Mouse (Mus musculus) limb, embryonic 11.5 days (tissue): Measurements from ENCODE around the gene Scaf11. TPM values are rescaled to one million over a fixed set of nuclear protein-coding genes. Genes with fewer than 3 reads are reported as not detected.
"Not testable (repeated sequence)": the region's sequence is repeated elsewhere in the genome, so short reads cannot be mapped to it uniquely, and the experiment has no call there.

Source experiments
- ATAC-seq: fragments of 200-750 bp; cut with Nextera tagmentation; 2 replicates; pipeline ENCODE4 v1.8.0; 2017; ENCODE audit warnings: low read depth; ENCODE audit not compliant: insufficient number of reproducible peaks, low FRiP score, low TSS enrichment
- DNase-seq: peaks from one replicate; pipeline ENCODE4 v3.0.0-alpha.2; 2015; ENCODE audit warnings: low spot score
- H3K27ac ChIP-seq: fragments of 300-500 bp; sonication (generic); replicated peaks from 2 replicates; pipeline ENCODE4 v1.5.1; 2014; ENCODE audit warnings: low read depth, mild to moderate bottlenecking, low read length
- H3K27me3 ChIP-seq: fragments of 300-500 bp; sonication (generic); 2 replicates; pipeline ENCODE4 v1.6.1; 2014; ENCODE audit warnings: mild to moderate bottlenecking, low read length, mixed read lengths; ENCODE audit not compliant: control insufficient read depth, insufficient read depth
- H3K36me3 ChIP-seq: fragments of 300-500 bp; sonication (generic); 2 replicates; pipeline ENCODE4 v1.6.1; 2014; ENCODE audit warnings: mild to moderate bottlenecking, low read length, moderate library complexity, mixed read lengths; ENCODE audit not compliant: control insufficient read depth, insufficient read depth
- H3K4me1 ChIP-seq: fragments of 300-500 bp; sonication (generic); 2 replicates; pipeline ENCODE4 v1.6.1; 2014; ENCODE audit warnings: low read length, mixed read lengths; ENCODE audit not compliant: control insufficient read depth, insufficient read depth
- H3K4me2 ChIP-seq: fragments of 300-500 bp; sonication (generic); 2 replicates; pipeline ENCODE4 v1.6.1; 2014; ENCODE audit warnings: low read depth, mild to moderate bottlenecking, moderate library complexity; ENCODE audit not compliant: severe bottlenecking
- H3K4me3 ChIP-seq: fragments of 300-500 bp; sonication (generic); 2 replicates; pipeline ENCODE4 v1.5.1; 2014; ENCODE audit warnings: low read depth, low read length
- H3K9ac ChIP-seq: fragments of 300-500 bp; sonication (generic); 2 replicates; pipeline ENCODE4 v1.6.1; 2014; ENCODE audit warnings: mild to moderate bottlenecking, low read length
- H3K9me3 ChIP-seq: fragments of 300-500 bp; sonication (generic); 2 replicates; pipeline ENCODE4 v1.6.1; 2016; ENCODE audit warnings: low read length; ENCODE audit not compliant: control insufficient read depth
- WGBS: fragments of 180-500 bp; shearing (Covaris S2); extraction: QIAGEN DNeasy Blood & Tissue Kit; methylation state at CpG from one replicate; pipeline ENCODE4 v1.1.7; 2014; 5-methylcytosine and 5-hydroxymethylcytosine counted together
- polyA plus RNA-seq: library from polyadenylated mRNA; unstranded; fragments of >200 nt; fragmentation: Nextera tagmentation; extraction: Ambion mirVana; gene quantifications from 2 replicates; pipeline ENCODE4 v1.2.1, GENCODE M21; 2014

Gene Scaf11
- polyA plus RNA-seq, 1 experiment from 2014 or later: 138 TPM

- Histone ChIP-seq H3K4me3 (no peak overlapping the region), H3K4me1 (no peaks in the 10 kb centered on the region), H3K4me2 (no peak overlapping the region), H3K9ac (no peak overlapping the region), H3K27me3 (no peaks in the 10 kb centered on the region), H3K36me3 (peaks cover 7% of the 10 kb centered on the region; the same call in 1 of the 2 replicates), H3K9me3 (no peaks in the 10 kb centered on the region), H3K27ac (no peak overlapping the region)
- WGBS: 87% methylated on average over 10 of the region's 10 CpGs
- ATAC-seq: no peak
- DNase-seq: peak; percentile 7
Measured at GRCm38 (mm10) chr15:96446785-96447184, 13.9 kb downstream of the Scaf11 start.

GRCm38 (mm10) chr15:96441480-96441879, 19.2 kb downstream of the Scaf11 start:
- H3K4me1 ChIP-seq, H3K9ac ChIP-seq, H3K9me3 ChIP-seq, ATAC-seq, H3K27ac ChIP-seq, H3K27me3 ChIP-seq, H3K36me3 ChIP-seq, H3K4me3 ChIP-seq, H3K4me2 ChIP-seq: not testable (repeated sequence)
- peak; percentile 12 for DNase-seq
- 69% methylated on average over 4 of the region's 6 CpGs for WGBS

- H3K27ac ChIP-seq: no peak overlapping the region
- H3K36me3 ChIP-seq: peaks cover 24% of the 10 kb centered on the region
- H3K27me3 ChIP-seq: no peaks in the 10 kb centered on the region
- H3K4me3 ChIP-seq: no peak overlapping the region
- 89% methylated on average over 1 of the region's 1 CpGs for WGBS
- no peak for ATAC-seq
- H3K4me1 ChIP-seq: no peaks in the 10 kb centered on the region
- H3K9ac ChIP-seq: no peak overlapping the region
- DNase-seq: no peak
- H3K4me2 ChIP-seq: no peak overlapping the region
- H3K9me3 ChIP-seq: no peaks in the 10 kb centered on the region
Measured at GRCm38 (mm10) chr15:96434202-96434601, 26.4 kb downstream of the Scaf11 start.

DNA sequence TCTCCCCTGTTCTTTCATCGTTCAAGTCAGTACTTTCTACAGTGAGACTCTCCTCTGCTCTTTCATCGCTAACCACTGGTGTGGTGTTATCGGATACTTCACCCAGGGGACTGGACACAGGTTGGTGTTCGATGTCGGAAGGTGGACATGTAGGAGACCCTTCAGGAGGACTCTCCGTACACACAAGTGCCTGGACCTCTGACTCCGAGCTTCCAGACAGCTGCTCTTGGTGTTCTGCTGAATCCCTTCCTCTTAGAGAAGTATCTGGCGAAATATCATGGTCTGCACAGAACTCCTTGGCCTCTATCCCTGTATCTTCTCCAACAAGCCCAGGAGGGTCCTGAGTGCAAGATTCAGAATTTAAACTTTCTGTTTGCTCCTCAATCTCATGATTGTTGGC, 40.7 kb downstream of the Scaf11 start:
- Histone ChIP-seq H3K4me3 (no peak overlapping the region), H3K27ac (no peak overlapping the region), H3K4me2 (no peak overlapping the region), H3K9ac (no peak overlapping the region), H3K4me1 (no peaks in the 10 kb centered on the region), H3K36me3 (peaks cover 18% of the 10 kb centered on the region; the same call in 1 of the 2 replicates), H3K27me3 (no peaks in the 10 kb centered on the region), H3K9me3 (no peaks in the 10 kb centered on the region)
- ATAC-seq (no peak), DNase-seq (peak; percentile 14)
- 97% methylated on average over 8 of the region's 8 CpGs for WGBS

DNA sequence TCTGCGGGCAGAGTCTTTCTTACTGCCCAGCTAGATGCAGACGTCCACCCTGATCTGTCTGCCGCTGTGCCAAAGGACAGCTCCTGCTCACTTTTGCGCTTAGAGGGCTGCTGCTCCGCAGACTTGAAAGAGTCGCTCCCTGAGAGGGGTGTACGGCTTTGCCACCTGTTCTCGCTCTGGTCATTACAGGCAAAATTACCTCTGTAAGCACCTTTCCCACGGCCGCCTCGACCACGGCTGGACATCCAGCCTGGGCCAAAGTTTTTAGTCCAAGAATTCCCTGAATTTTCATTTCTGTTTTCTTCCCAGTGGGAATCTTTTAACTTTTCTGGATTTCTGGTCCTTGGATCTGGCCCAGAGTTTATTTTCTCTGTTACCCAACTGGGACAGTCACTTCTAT, 42.5 kb downstream of the Scaf11 start:
- ATAC-seq: no peak
- Histone ChIP-seq H3K4me3 (no peak overlapping the region), H3K36me3 (peaks cover 26% of the 10 kb centered on the region)

GRCm38 (mm10) chr15:96408717-96409121, 51.9 kb downstream of the Scaf11 start:
- WGBS: 94% methylated on average over 6 of the region's 6 CpGs
- H3K9me3 ChIP-seq: no peaks in the 10 kb centered on the region
- no peak for ATAC-seq
- H3K4me3 ChIP-seq: no peak overlapping the region
- H3K27me3 ChIP-seq: no peaks in the 10 kb centered on the region
- H3K9ac ChIP-seq: no peak overlapping the region
- peaks cover 17% of the 10 kb centered on the region for H3K36me3 ChIP-seq
- DNase-seq: no peak
- H3K4me1 ChIP-seq: no peaks in the 10 kb centered on the region
- H3K27ac ChIP-seq: no peak overlapping the region
- no peak overlapping the region for H3K4me2 ChIP-seq

More for the DNA sequence above, 42.5 kb downstream of the Scaf11 start:
- H3K9ac ChIP-seq: no peak overlapping the region
- H3K9me3 ChIP-seq: no peaks in the 10 kb centered on the region
- no peaks in the 10 kb centered on the region for H3K4me1 ChIP-seq
- H3K27me3 ChIP-seq: no peaks in the 10 kb centered on the region
- H3K27ac ChIP-seq: no peak overlapping the region
- no peak for DNase-seq
- 94% methylated on average over 12 of the region's 12 CpGs for WGBS
- no peak overlapping the region for H3K4me2 ChIP-seq

- Histone ChIP-seq H3K27ac (no peak overlapping the region), H3K4me1 (no peaks in the 10 kb centered on the region), H3K4me3 (no peak overlapping the region), H3K9me3 (no peaks in the 10 kb centered on the region), H3K36me3 (peaks cover 11% of the 10 kb centered on the region), H3K9ac (no peak overlapping the region), H3K27me3 (no peaks in the 10 kb centered on the region), H3K4me2 (no peak overlapping the region)
- 81% methylated on average over 2 of the region's 2 CpGs for WGBS
- ATAC-seq: no peak
- DNase-seq: no peak
Measured at GRCm38 (mm10) chr15:96407151-96407550, 53.5 kb downstream of the Scaf11 start.

DNA sequence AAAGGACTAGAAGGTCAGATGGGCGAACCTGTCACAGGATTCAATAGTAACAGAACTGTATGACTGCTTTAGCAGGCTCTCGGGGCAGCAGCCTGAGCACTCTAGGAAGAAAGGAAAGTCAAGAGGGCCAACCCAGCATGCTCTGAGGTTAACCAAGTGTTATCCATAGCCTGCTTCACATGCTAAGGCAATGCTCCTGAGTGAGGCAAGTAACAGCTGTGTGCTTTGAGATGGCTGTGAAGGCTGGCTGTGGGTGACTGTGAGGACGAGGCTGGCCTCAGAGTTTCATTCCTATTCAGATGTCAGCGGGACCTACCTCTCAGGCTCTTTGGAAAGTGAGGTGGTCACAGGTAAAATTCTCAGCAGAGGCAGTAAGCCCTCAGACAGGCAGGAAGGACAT, 54.4 kb downstream of the Scaf11 start:
- 88% methylated on average over 4 of the region's 4 CpGs for WGBS
- H3K9me3 ChIP-seq: no peaks in the 10 kb centered on the region
- H3K9ac ChIP-seq: no peak overlapping the region

DNA sequence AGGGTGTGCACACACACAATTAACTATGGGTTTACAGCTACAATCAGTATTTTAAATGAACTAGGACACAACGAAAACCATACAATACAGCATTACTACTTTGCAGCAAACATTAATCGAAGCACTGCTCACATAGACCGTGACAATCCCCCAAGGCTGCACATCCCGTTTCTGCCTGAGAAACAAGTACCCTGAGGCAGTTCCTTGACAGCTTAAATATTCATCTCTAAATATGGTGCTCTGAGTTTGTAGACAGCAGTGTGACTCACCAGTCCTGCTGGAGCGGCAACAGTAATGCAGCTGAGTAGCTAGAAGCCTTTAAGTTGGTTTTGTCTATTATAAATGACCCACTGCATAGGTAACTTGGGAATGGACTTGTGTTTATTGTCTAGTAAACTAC, 55.1 kb downstream of the Scaf11 start:
- no peaks in the 10 kb centered on the region for H3K27me3 ChIP-seq
- H3K4me3 ChIP-seq: no peak overlapping the region
- ATAC-seq (no peak), DNase-seq (no peak)
- no peaks in the 10 kb centered on the region for H3K4me1 ChIP-seq
- no peak overlapping the region for H3K27ac ChIP-seq
- no peaks in the 10 kb centered on the region for H3K9me3 ChIP-seq
- WGBS: 84% methylated on average over 5 of the region's 5 CpGs
- H3K9ac ChIP-seq: no peak overlapping the region
- no peak overlapping the region for H3K4me2 ChIP-seq
- H3K36me3 ChIP-seq: peaks cover 9% of the 10 kb centered on the region

More for the DNA sequence above, 54.4 kb downstream of the Scaf11 start:
- no peak for DNase-seq
- H3K36me3 ChIP-seq: peaks cover 9% of the 10 kb centered on the region
- no peak for ATAC-seq
- H3K27ac ChIP-seq: no peak overlapping the region
- no peaks in the 10 kb centered on the region for H3K4me1 ChIP-seq
- no peak overlapping the region for H3K4me2 ChIP-seq
- H3K27me3 ChIP-seq: no peaks in the 10 kb centered on the region
- H3K4me3 ChIP-seq: no peak overlapping the region
